Mouse (Mus musculus) lung, adult 2 months (tissue): Measurements from ENCODE around the gene Btbd9. TPM values are rescaled to one million over a fixed set of nuclear protein-coding genes. Genes with fewer than 3 reads are reported as not detected.

Experiments used
- DNase-seq: peaks from one replicate; pipeline ENCODE4 v3.0.0; 2022
- H3K4me1 ChIP-seq: fragments of 200-500 bp; 2 replicates; pipeline ENCODE4 v1.6.1; 2011; ENCODE audit warnings: low read length; ENCODE audit not compliant: control insufficient read depth, insufficient read depth
- H3K4me3 ChIP-seq: fragments of 200-500 bp; replicated peaks from 2 replicates; pipeline ENCODE3; 2011; ENCODE audit warnings: low read depth, mild to moderate bottlenecking, control low read depth, low read length; ENCODE audit errors: extremely low read depth
- CTCF ChIP-seq: fragments of 200-500 bp; IDR thresholded peaks from 2 replicates; pipeline ENCODE4 v1.5.1; 2011; ENCODE audit warnings: mild to moderate bottlenecking, low read length, control low read depth; ENCODE audit not compliant: insufficient read depth
- POLR2A ChIP-seq: fragments of 200-500 bp; IDR thresholded peaks from 2 replicates; pipeline ENCODE4 v1.6.1; 2011; ENCODE audit warnings: low read depth, mild to moderate bottlenecking, control low read depth, low read length, borderline replicate concordance; ENCODE audit errors: extremely low read depth
- WGBS: fragments of 180-500 bp; shearing (Covaris S2); methylation state at CpG from one replicate; pipeline ENCODE4 v1.1.7; 2018; 5-methylcytosine and 5-hydroxymethylcytosine counted together
- polyA plus RNA-seq: library from polyadenylated mRNA; depleted of rRNA; stranded (reverse); fragments of >200 nt; gene quantifications from 2 replicates; pipeline ENCODE4 v1.2.3, GENCODE M21; 2012

Btbd9 gene
- polyA plus RNA-seq, 1 experiment = 24.2 TPM

DNA sequence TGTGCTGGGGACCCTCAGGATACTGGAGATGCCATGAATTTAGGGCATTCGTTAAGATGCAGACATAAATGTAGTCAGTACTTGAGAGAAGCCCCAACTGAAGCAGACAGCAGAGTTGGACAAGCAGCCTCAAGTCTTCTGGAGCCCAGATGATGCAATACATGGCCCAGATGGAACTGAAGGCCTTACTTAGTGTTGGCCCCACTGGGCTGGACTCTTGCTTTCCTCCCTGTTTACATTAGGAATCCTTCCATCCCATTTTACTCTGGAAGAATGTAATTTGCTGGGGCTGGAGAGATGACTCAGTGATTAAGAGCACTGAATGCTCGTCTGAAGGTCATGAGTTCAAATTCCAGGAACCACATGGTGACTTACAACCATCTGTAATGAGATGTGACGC, 136.6 kb downstream of the Btbd9 start:
- Histone ChIP-seq H3K4me1 (peaks cover 6% of the 10 kb centered on the region), H3K4me3 (no peak overlapping the region)
- TF ChIP-seq POLR2A (no peak), CTCF (no peak)
- no peak for DNase-seq
- WGBS = 79% methylated on average over 3 of the region's 3 CpGs

DNA sequence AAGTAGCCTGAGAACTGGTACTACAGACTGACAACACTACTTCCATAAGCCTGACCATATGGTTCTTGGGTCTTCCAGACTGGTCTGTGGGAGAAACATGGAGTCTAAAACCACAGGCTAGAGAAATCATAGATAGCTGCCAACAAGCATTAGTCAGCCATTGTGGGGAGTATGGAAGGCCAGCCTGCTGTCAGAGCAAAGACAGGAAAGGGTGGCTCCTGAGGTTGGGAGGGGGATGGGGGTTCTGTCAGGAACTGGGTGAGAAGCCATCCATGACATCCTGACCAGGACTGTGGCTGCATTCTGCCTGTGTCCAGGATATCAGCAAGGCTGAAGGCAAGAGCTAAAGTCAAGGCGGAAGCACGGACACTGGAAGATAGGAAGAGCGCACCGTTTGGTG, 137.5 kb downstream of the Btbd9 start:
- Histone ChIP-seq H3K4me3 (no peak overlapping the region), H3K4me1 (peaks cover 6% of the 10 kb centered on the region)
- no peak for DNase-seq
- 70% methylated on average over 4 of the region's 4 CpGs for WGBS
- TF ChIP-seq POLR2A (no peak), CTCF (no peak)

DNA sequence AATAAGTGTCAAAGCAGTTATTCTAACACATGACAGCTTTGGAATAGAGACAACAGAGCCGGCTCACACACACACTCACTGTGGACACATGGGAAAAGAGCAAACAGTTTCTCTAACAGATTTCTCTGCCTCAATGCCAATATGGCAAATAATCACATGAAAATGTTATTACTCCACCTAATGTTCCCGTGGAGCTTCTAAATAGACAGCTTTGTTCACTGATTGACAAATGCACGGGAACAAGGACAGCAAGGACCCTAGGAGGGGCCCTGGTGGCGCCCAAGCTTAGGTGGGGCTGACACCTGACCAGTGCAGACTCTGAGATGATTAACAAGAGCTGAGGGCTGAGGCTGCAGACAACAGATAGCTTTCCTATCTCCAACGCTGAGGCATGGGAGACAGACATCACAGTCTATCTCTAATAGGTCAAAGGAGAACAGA, 140.2 kb downstream of the Btbd9 start:
- WGBS = 47% methylated on average over 5 of the region's 5 CpGs
- Histone ChIP-seq H3K4me3 (no peak overlapping the region), H3K4me1 (peaks cover 3% of the 10 kb centered on the region; the same call in 1 of the 2 replicates)
- DNase-seq = no peak
- no peak for TF ChIP-seq POLR2A
- TF ChIP-seq CTCF = no peak

DNA sequence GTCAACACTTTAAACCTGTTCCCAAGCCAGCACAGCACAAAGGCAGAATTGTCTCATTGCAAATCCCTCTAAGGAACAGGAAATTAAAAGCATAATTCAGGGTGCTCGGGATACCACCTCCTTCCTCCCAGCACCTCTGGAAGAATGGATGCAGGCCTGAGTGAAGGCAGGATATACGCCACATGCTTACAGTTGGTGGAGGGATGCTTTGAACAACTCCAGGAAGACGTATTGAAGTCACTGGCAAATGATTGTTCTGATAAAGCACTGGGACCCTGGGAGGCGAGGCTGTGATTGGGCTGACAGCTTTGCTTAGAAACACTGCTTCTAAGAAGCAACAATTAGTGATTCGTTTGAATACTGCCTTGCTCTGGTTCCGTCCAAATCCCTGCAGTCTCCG, 140.8 kb downstream of the Btbd9 start:
- TF ChIP-seq CTCF (no peak), POLR2A (no peak)
- H3K4me3 ChIP-seq = no peak overlapping the region
- 56% methylated on average over 7 of the region's 7 CpGs for WGBS
- DNase-seq = no peak
- H3K4me1 ChIP-seq = peaks cover 3% of the 10 kb centered on the region; the same call in 1 of the 2 replicates

GRCm38 (mm10) chr17:30432094-30432493, 144.2 kb downstream of the Btbd9 start:
- Histone ChIP-seq H3K4me1 (peaks cover 3% of the 10 kb centered on the region; the same call in 1 of the 2 replicates), H3K4me3 (no peak overlapping the region)
- DNase-seq = no peak
- TF ChIP-seq CTCF = no peak
- TF ChIP-seq POLR2A = no peak
- WGBS = 94% methylated on average over 10 of the region's 10 CpGs

GRCm38 (mm10) chr17:30430961-30431640, 145.2 kb downstream of the Btbd9 start:
- no peak for DNase-seq
- Histone ChIP-seq H3K4me1 (peaks cover 3% of the 10 kb centered on the region; the same call in 1 of the 2 replicates), H3K4me3 (no peak overlapping the region)
- no peak for TF ChIP-seq POLR2A
- no peak for TF ChIP-seq CTCF
- WGBS = 88% methylated on average over 10 of the region's 10 CpGs

DNA sequence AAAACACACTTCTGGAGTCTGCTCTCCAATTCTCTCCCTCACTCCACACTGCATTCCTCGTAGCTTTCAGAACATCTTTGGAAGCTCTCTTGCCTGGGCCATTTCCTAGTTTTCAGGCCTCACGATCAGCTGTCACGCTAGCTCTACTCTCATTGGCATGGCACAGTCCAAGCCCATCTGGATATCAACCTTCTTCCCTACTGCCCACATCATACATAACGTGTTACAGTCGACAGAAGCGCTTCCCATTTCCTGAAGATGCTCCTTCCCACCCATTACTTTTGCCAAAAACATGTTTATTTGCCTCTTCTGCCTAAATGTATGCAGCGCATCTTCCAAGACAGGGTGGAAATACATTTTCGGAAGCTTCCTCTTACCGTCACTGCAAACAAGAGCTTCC, 147.6 kb downstream of the Btbd9 start:
- no peak for DNase-seq
- TF ChIP-seq POLR2A (no peak), CTCF (no peak)
- H3K4me1 ChIP-seq = peaks cover 3% of the 10 kb centered on the region; the same call in 1 of the 2 replicates
- 75% methylated on average over 9 of the region's 9 CpGs for WGBS
- no peak overlapping the region for H3K4me3 ChIP-seq

DNA sequence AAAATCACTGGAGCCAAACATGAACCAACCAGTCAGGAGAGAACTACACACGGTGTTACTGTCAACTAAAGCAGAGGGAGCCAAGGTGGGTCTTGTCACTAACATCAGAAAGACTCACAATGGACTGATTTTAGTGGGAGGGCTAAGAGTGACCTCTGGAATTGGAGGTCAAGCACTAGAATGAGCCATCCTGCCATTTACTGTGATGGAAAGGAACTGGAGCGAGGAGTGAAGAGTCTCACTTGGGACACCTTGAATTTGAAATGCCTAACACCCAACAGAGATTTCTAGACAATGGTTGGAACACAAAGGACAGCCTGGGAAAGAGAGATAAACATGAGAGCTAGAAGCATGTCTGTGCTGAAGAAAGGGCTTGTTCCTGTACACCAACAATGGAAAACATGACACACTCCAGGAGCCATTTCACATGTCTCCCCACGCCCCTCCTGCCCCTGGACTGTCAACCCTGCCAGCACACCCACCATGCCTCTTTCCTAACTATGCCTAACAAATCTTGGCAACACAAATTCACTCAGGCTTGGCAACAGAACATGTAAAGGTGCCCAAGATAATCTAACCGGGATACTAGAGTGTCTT, 152.9 kb downstream of the Btbd9 start:
- 45% methylated on average over 4 of the region's 4 CpGs for WGBS
- Histone ChIP-seq H3K4me3 (no peak overlapping the region), H3K4me1 (no peaks in the 10 kb centered on the region)
- TF ChIP-seq POLR2A (no peak), CTCF (no peak)
- DNase-seq = no peak

GRCm38 (mm10) chr17:30422278-30422677, 154.0 kb downstream of the Btbd9 start:
- WGBS = 25% methylated on average over 1 of the region's 1 CpGs
- Histone ChIP-seq H3K4me1 (no peaks in the 10 kb centered on the region), H3K4me3 (no peak overlapping the region)
- no peak for DNase-seq
- TF ChIP-seq POLR2A (no peak), CTCF (no peak)

- H3K4me1 ChIP-seq = no peaks in the 10 kb centered on the region
- 92% methylated on average over 1 of the region's 1 CpGs for WGBS
- H3K4me3 ChIP-seq = no peak overlapping the region
- no peak for DNase-seq
- TF ChIP-seq POLR2A (no peak), CTCF (no peak)
Observed at GRCm38 (mm10) chr17:30421256-30421655, 155.0 kb downstream of the Btbd9 start.
